Mouse (Mus musculus) urinary bladder, postnatal 14 days (tissue): ENCODE results near the gene Slc25a1.

Source experiments
- DNase-seq: peaks from one replicate; pipeline ENCODE4 v3.0.0; 2021; ENCODE audit warnings: low spot score

The Slc25a1 gene

DNA sequence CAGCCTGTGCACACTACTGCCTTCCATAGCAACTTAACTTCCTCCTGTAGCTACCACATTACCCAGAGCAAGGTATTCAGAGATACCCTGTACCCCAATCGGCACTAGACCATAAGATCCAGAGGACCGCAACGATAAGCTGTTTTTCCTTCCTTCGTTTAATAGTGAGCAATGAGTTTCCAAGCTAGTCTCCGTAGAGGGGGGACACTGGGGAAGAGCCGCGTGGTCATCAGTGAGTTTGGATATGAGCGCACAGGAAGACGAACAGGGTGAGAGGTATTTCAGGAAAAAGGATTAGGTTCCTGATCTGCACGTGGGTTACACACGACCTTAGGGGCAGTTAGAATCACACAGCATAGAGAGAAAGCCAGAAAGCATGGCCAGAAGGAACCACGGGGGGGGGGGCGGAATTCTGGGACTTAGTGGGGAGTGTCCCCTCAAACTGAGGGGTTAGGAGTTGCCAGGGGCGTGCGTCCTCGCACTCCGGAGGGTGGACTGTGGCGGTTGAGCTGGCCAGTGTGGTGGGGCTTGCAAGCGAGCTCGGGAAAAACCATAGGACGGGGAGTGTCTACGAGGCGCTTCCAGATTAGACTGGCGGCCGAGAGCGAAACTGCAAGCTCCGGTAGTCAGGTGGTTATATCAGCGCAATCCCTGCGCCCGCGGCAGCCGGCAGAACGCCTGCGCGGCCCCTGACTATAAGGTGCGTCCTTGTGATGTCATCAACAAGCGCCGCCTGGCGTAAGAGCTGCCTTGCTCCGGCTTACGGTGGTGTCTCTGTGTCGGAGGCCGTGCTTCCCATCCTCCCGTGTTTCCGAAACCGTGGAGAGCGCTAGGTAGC is 6.5 kb downstream of the Slc25a1 start:
- DNase-seq: peak; percentile 96

DNA sequence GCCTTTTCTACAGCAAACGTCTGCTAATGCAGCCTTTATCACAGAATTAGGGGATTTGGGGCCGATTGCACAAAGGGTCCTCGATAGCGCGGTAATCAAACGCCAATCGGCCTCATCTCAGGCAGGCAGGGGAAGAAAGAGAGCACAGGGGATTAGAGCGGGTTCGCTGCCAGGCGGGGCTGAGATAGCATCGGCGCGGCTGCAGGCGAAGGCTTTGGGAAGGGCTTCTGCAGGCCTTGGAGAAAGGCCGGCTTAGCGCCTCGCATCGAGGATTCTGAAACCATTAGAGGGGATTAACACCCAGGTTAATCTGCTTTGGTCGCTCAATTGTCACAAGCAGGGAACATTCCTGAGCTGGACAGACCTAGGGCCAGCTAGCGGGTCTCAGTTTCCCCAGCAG is 7.4 kb downstream of the Slc25a1 start:
- no peak for DNase-seq

DNA sequence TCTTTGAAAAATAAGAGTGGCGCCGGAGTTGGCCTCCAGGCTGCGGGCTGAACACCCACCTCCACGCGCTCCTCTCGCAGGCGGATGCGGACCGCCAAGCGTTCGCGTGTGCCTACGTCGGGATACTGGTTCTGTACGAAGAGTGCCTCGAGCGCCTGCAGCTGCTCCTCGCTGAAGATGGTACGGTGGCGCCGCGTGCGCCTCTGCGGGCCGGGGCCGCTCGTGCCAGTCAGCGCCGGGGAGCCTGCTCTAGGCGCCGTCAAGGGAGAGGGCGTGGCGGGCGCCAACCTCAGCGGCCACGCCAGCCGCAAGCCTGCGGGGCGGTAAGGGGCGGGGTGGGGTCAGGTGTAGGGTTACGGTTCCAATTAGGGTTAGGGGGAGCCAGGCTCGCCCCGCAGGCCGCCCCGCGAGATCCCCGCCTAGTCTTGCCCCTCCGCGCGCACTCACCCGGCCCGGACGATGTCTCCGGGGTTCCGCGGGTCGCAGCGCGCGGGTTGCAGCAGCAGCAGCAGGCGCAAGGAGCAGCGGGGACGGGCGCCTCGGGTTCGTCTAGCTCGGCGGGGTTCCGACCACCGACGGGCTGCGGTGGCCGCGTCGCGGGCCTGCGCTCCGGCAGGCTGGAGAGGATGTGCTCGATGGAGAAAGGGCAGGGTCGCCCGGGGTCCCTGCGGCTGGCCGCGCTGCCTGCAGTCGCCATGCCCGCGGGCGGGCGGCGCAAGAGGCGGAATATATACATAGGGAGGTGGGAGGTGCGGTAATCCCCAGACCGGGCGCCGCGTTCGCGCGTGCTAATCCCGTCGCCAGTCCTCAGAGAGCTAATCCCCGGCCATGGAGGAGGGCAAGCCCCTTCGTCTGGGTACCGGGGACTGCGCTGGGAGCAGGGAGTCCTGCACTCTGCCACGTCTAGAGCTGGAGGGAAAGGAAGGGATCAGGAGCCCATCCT is 13.4 kb downstream of the Slc25a1 start, which contains the start of gene Gsc2:
TSS of gene Gsc2 (minus strand) at position 753 of the 943 bp plus-strand sequence.
- no peak for DNase-seq

DNA sequence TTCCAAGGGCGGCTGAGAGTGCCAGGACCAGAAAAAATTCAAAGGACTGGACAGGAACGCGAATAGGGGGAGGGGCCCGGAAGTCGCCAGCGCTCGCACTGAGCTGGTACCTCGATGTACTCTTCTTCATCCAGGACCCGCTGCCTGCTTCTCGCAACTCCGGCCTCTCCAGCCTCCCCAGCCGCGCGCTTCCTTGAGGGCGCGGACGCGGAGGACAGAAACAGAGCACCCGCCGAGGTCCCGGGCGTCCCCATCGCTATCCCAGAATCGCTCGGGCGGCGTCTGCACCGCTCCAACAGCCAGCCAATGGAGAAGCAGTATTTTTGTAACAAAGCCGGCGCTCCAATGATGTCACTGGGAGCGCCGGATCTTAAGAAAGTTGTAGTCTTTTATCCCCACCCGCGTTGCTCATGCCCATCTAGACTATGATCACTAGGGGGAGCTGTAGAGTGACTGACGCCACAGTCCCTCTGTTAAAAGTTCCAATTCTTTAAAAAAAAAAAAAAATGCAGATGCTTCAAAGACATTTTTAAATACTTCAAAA is 16.9 kb downstream of the Slc25a1 start, which contains the start of gene Ess2:
TSS of gene Ess2 (minus strand) at position 297 of the 544 bp plus-strand sequence.
- peak; percentile 88 for DNase-seq

DNA sequence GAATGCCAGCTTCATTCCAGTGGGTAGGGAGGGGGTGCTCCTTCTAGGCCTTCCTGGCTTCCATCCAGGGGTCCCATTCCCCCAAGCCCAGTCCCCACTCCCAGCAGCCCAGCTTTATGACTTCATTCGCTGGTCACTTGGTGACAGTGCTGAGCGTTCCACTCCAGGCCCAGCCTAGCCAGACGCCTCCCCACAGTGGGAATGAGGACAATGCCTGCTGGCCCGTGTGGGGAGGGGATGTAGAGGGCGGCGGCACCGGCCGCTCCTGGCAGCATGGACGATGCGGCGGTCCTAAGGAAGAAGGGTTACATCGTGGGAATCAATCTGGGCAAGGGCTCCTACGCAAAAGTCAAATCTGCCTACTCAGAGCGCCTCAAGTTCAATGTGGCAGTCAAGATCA is 29.6 kb downstream of the Slc25a1 start, which contains the start of the genes Dgcr2 and Tssk2:
TSS of gene Dgcr2 (minus strand) at position 101 of the 400 bp plus-strand sequence.
TSS of gene Tssk2 (plus strand) at position 176 of the 400 bp plus-strand sequence.
- DNase-seq: no peak

DNA sequence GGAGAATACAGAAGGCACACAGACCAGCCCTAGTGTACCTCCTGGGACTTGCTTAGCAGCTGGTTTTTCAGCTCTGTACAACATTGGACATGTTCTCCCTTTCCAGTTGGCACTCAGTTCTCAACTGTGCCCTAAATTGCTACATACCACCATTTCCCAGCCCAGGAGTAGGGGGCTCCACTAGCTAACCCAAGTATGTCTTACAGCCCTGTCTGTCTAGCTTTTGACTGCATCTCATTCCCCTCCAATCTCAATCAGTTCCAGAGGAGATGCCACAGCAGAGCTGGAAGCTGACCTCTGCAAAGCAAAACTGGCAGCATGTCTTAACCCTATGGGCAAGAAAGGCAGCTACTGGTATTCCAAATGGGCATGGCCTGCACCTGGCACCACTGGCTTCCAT is 31.9 kb downstream of the Slc25a1 start:
- no peak for DNase-seq

DNA sequence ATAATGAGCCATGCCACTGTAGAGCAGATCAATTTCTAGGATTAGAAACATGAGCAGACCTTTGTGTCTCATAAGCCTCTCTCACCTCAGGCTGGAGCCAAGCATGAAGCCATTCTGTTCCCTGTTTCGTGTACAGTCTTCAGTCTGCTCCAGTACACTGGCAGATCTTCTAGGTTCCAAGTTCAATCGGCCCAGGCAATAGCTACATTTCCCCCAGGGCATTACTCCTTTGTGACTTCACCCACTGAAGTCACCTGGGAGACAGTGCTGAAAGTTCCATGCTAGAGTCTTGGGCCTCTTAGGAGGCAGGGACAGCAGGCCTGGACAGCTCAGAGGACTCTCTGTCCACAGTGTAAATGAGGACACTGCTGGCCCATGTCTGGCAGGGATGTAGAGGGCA is 34.1 kb downstream of the Slc25a1 start, which contains the start of gene Tssk1:
TSS of gene Tssk1 (plus strand) at position 301 of the 400 bp plus-strand sequence.
- DNase-seq: no peak

DNA sequence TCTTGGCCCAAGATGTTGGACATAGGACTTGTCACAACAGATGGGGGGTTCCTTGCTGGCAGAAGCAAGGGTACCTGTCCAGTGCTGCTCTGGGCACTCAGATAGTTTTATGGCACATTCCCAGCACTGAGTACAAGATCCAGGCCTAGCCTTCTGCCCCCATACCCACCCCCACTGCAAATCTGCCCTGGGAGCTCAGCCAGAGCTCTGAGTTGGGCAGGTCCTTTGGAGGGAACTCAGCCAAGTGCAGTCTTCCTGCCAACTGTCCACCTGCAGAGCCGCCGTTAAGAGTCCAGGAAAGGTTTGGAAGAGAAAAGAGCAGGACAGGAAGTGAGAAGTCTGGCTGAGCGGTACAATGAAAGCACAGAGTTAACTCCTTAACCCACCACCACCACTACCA is 35.4 kb downstream of the Slc25a1 start:
- DNase-seq: peak; percentile 47

DNA sequence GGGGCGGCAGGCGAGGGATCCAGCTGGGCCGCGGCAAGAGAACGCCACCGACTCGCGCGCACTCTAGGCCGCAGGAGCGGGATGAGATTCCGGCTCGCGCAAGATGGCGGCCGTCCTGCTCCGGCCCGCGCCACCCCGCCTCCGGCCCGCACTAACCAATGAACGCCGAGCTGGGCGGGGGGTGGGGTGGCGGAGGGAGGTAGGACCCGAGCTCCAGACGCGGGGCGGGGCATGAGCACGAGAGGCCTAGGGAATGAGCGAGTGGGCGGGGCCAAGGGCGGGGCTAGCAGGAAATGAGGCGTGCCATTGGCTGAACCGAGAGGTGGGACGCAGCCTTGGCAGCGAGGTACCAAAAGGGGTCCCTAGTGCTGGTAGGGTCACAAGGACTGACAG is 36.5 kb downstream of the Slc25a1 start, which contains the start of gene Gm20518:
TSS of gene Gm20518 (minus strand) at position 105 of the 393 bp plus-strand sequence.
- DNase-seq: peak; percentile 100

DNA sequence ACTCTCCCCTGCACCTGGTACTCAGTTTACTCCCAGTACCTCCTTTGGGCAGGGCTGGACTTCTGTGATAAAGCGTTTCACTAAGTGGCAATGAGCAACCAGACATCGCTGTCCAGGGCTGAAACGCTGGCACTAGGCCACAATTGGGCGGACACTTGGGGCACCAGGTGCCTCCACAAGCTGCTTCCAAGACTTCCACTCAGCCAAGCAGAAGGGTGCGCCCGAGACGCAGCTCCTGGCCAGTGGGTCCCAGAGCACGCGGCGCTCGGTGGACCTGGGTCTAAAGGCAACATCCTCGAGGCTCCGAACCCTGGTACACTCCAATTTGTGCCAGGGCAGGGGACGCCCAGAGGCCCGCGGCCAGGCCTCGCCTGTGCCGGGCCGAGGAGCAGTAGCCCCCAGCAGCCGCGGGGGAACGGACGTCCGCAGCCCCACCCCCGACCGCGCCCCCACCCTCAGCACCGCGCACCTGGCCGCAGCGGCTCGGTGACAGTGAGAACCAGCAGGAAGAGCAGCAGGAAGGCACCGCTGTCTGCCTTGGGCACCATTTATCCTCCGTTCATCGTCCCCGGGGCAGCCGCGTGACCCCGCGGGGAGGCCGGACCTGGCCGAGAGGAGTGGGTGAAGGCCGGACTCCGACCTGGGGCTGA is 37.0 kb downstream of the Slc25a1 start:
- DNase-seq: peak; percentile 83

DNA sequence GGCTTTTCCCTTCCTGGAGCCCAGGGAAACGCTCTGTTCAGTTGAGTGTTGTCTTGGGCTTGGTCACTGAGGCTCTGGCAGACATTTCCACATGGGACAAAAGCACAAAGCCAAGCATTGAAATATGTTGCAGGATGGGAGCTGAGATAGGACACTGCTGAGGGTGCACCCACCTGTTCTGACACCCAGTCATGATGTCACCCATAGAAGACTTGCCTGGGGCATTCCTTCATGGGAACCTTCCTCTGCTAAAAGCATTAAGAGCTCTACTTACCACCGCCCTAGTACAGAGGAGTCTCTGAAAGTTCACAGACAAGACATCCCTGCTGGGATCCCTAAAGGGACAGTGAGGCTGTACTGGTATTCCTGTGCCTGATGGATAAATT is 37.7 kb downstream of the Slc25a1 start:
- no peak for DNase-seq

DNA sequence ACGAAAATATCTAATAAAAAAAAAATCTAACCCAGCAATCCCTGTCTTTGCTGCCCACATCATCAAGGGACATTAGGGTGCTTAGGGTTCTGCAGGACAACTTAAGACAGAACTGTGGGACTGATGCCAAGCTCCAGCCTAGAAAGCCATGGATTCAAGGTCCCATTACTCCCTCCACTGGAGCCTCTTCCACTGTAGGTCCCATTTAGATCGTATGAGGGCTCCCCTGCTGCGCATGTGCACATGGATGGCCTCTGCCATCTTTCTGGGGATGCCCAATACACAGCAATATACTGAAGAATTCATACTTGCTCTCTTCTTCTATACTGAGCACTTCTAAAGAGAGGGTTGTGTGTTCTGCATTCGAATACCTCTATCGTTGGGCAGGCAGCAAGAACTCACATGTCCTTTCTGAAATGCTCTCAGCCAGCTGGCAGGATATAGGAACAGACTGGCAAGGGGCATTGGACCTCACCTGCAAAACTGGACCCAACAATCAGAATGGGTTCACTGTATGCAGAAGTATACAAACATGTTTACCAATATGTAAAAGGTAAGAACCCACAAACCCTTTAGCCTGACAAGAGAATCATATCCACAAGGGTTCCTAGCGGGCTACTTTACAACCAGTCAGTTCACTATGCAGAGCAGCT is 38.2 kb downstream of the Slc25a1 start:
- no peak for DNase-seq

DNA sequence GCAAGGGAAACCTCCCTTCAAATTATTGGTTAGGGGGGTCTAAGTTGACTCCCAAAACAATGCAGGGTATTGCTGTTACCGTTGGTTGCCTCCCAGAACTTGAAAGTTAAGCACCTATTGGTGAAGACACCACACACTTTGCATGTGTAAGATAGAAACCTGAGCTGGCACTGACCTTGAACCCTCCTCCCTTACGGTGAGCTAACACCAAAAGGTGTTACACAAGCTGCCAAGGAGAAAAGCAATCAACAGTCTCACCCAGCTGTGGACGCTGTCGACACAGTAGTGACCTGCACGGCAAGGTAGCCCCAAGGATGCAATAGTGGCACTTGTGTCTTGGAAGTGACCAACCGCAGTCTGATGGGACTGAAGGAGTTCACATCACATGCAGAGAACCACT is 43.9 kb downstream of the Slc25a1 start:
- no peak for DNase-seq

DNA sequence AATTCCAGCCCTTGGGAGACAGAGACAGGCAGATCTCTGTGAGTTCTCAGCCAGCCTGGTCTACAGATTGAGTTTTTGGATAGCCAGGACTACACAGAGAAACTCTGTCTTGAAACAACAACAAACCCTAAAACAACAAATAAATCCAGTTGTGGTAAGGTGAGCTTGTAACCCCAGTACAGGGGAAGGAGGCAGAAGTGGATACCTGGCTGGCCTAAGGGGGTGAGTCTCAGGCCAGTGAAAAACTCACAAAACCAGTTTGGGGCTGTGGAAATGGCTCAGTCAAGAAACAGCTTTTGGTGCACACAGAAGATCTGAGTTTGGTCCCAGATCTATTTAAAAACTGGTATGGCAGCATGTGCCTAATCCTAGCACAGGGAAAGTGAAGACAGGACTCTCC is 45.8 kb downstream of the Slc25a1 start:
- DNase-seq: peak; percentile 28

DNA sequence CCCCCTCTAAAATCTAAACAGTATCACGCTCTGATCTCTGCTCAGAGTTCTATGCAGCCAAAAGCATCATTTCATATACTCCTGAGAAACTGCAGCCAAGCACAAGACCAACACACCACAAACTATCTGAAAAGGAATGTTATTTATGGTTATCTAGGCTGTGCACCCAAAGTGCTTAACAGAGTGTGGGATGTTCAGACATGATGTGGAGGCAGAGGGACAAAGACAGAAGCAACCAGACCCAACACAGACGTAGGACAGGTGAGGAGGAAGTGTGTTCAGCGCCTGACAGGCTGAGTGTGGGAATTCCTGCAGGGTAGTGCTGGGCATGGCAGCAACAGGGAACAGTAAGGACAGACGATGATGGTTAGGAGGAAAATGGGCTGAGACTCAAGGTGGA is 48.4 kb downstream of the Slc25a1 start:
- DNase-seq: no peak

DNA sequence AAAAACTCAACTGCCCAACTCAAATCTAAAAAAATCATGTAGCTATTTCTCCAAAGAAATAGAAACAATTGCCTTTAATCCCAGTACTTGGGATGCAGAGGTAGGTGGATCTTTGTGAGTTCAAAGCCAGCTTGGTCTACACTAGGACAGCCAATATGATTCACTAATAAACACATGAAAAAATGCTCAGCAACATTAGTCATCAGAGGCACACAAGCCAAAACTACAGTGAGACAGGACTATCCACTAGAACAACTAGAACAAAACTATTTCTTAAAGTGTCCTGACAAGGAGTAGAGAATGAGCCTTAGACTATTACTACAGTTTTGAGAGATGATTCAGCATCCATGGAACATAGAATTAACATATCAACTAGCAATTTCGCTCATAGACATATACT is 51.9 kb downstream of the Slc25a1 start:
- no peak for DNase-seq
